Mouse (Mus musculus): ENCODE data around the gene Dnah17. TPM values are rescaled to one million over a fixed set of nuclear protein-coding genes. Genes with fewer than 3 reads are reported as not detected.

Dnah17 gene
- polyA plus RNA-seq, 1 experiment from 2014 or later: 0.19 TPM

- Histone ChIP-seq H3K4me2 (ENCODE audit: low read depth, low read length) (no peak overlapping the region), H3K36me3 (ENCODE audit: control insufficient read depth, insufficient read depth, low read length) (no peaks in the 10 kb centered on the region), H3K4me3 (ENCODE audit: low read length) (no peak overlapping the region), H3K9me3 (ENCODE audit: control insufficient read depth, low read length) (no peaks in the 10 kb centered on the region), H3K4me1 (replicated peaks; ENCODE audit: control insufficient read depth, insufficient read depth, low read length) (peaks cover 44% of the 10 kb centered on the region), H3K27ac (ENCODE audit: low read length) (peak overlapping the region; percentile 68), H3K9ac (ENCODE audit: low read length) (peak overlapping the region; percentile 34), H3K27me3 (ENCODE audit: control insufficient read depth, insufficient read depth, low read depth, low read length) (no peaks in the 10 kb centered on the region)
- no peak for ATAC-seq (ENCODE audit: low read depth)
- WGBS: 65% methylated on average over 14 of the region's 14 CpGs
Observed at GRCm38 (mm10) chr11:117993190-117994175, 137.0 kb downstream of the Dnah17 start.

- Histone ChIP-seq H3K9ac (ENCODE audit: low read length) (no peak overlapping the region), H3K4me2 (ENCODE audit: low read depth, low read length) (no peak overlapping the region), H3K9me3 (ENCODE audit: control insufficient read depth, low read length) (no peaks in the 10 kb centered on the region), H3K4me1 (replicated peaks; ENCODE audit: control insufficient read depth, insufficient read depth, low read length) (peaks cover 56% of the 10 kb centered on the region), H3K36me3 (ENCODE audit: control insufficient read depth, insufficient read depth, low read length) (no peaks in the 10 kb centered on the region), H3K4me3 (ENCODE audit: low read length) (no peak overlapping the region), H3K27ac (ENCODE audit: low read length) (no peak overlapping the region), H3K27me3 (ENCODE audit: control insufficient read depth, insufficient read depth, low read depth, low read length) (no peaks in the 10 kb centered on the region)
- WGBS: 50% methylated on average over 9 of the region's 9 CpGs
- ATAC-seq (ENCODE audit: low read depth): no peak
Observed at GRCm38 (mm10) chr11:117991502-117992470, 138.6 kb downstream of the Dnah17 start.

- ATAC-seq (ENCODE audit: low read depth): no peak
- H3K36me3 ChIP-seq (ENCODE audit: control insufficient read depth, insufficient read depth, low read length): no peaks in the 10 kb centered on the region
- no peak overlapping the region for H3K9ac ChIP-seq (ENCODE audit: low read length)
- no peaks in the 10 kb centered on the region for H3K9me3 ChIP-seq (ENCODE audit: control insufficient read depth, low read length)
- H3K27me3 ChIP-seq (ENCODE audit: control insufficient read depth, insufficient read depth, low read depth, low read length): no peaks in the 10 kb centered on the region
- H3K4me2 ChIP-seq (ENCODE audit: low read depth, low read length): no peak overlapping the region
- peaks cover 55% of the 10 kb centered on the region for H3K4me1 ChIP-seq (replicated peaks; ENCODE audit: control insufficient read depth, insufficient read depth, low read length)
- no peak overlapping the region for H3K27ac ChIP-seq (ENCODE audit: low read length)
- no peak overlapping the region for H3K4me3 ChIP-seq (ENCODE audit: low read length)
- 45% methylated on average over 10 of the region's 10 CpGs for WGBS
Observed at GRCm38 (mm10) chr11:117989926-117990325, 140.5 kb downstream of the Dnah17 start.

- Histone ChIP-seq H3K4me2 (ENCODE audit: low read depth, low read length) (no peak overlapping the region), H3K36me3 (ENCODE audit: control insufficient read depth, insufficient read depth, low read length) (no peaks in the 10 kb centered on the region), H3K27ac (ENCODE audit: low read length) (no peak overlapping the region), H3K27me3 (ENCODE audit: control insufficient read depth, insufficient read depth, low read depth, low read length) (no peaks in the 10 kb centered on the region), H3K4me1 (replicated peaks; ENCODE audit: control insufficient read depth, insufficient read depth, low read length) (peaks cover 48% of the 10 kb centered on the region), H3K4me3 (ENCODE audit: low read length) (no peak overlapping the region), H3K9ac (ENCODE audit: low read length) (no peak overlapping the region), H3K9me3 (ENCODE audit: control insufficient read depth, low read length) (no peaks in the 10 kb centered on the region)
- no peak for ATAC-seq (ENCODE audit: low read depth)
- WGBS: 87% methylated on average over 4 of the region's 4 CpGs
Observed at GRCm38 (mm10) chr11:117989241-117989640, 141.2 kb downstream of the Dnah17 start.

GRCm38 (mm10) chr11:117987968-117988367 lies 142.5 kb downstream of the Dnah17 start:
- Histone ChIP-seq H3K4me2 (ENCODE audit: low read depth, low read length) (peak overlapping the region; percentile 77), H3K36me3 (ENCODE audit: control insufficient read depth, insufficient read depth, low read length) (no peaks in the 10 kb centered on the region), H3K27ac (ENCODE audit: low read length) (peak overlapping the region; percentile 86), H3K27me3 (ENCODE audit: control insufficient read depth, insufficient read depth, low read depth, low read length) (no peaks in the 10 kb centered on the region), H3K4me3 (ENCODE audit: low read length) (peak overlapping the region; percentile 74), H3K4me1 (replicated peaks; ENCODE audit: control insufficient read depth, insufficient read depth, low read length) (peaks cover 36% of the 10 kb centered on the region), H3K9ac (ENCODE audit: low read length) (peak overlapping the region; percentile 78), H3K9me3 (ENCODE audit: control insufficient read depth, low read length) (no peaks in the 10 kb centered on the region)
- WGBS: 58% methylated on average over 4 of the region's 4 CpGs
- ATAC-seq (ENCODE audit: low read depth): no peak

- no peaks in the 10 kb centered on the region for H3K36me3 ChIP-seq (ENCODE audit: control insufficient read depth, insufficient read depth, low read length)
- no peaks in the 10 kb centered on the region for H3K27me3 ChIP-seq (ENCODE audit: control insufficient read depth, insufficient read depth, low read depth, low read length)
- peak overlapping the region; percentile 78 for H3K9ac ChIP-seq (ENCODE audit: low read length)
- no peaks in the 10 kb centered on the region for H3K9me3 ChIP-seq (ENCODE audit: control insufficient read depth, low read length)
- H3K4me2 ChIP-seq (ENCODE audit: low read depth, low read length): peak overlapping the region; percentile 77
- peak overlapping the region; percentile 86 for H3K27ac ChIP-seq (ENCODE audit: low read length)
- H3K4me3 ChIP-seq (ENCODE audit: low read length): peak overlapping the region; percentile 74
- under 1% methylated on average over 32 of the region's 32 CpGs for WGBS
- H3K4me1 ChIP-seq (replicated peaks; ENCODE audit: control insufficient read depth, insufficient read depth, low read length): peaks cover 35% of the 10 kb centered on the region
- ATAC-seq (ENCODE audit: low read depth): peak; percentile 79
Observed at GRCm38 (mm10) chr11:117987032-117987451, 143.4 kb downstream of the Dnah17 start.

- ATAC-seq (ENCODE audit: low read depth): peak; percentile 92
- Histone ChIP-seq H3K4me1 (replicated peaks; ENCODE audit: control insufficient read depth, insufficient read depth, low read length) (peaks cover 29% of the 10 kb centered on the region), H3K4me3 (ENCODE audit: low read length) (peak within 1 kb of the TSS; percentile 74), H3K9me3 (ENCODE audit: control insufficient read depth, low read length) (no peaks in the 10 kb centered on the region), H3K4me2 (ENCODE audit: low read depth, low read length) (peak within 1 kb of the TSS; percentile 77), H3K9ac (ENCODE audit: low read length) (peak within 1 kb of the TSS; percentile 78), H3K27me3 (ENCODE audit: control insufficient read depth, insufficient read depth, low read depth, low read length) (no peaks in the 10 kb centered on the region), H3K36me3 (ENCODE audit: control insufficient read depth, insufficient read depth, low read length) (no peaks in the 10 kb centered on the region), H3K27ac (ENCODE audit: low read length) (peak within 1 kb of the TSS; percentile 86)
- 6% methylated on average over 50 of the region's 51 CpGs for WGBS
Observed at GRCm38 (mm10) chr11:117986126-117987031, 144.1 kb downstream of the Dnah17 start, which contains the start of gene Pgs1. Gene Pgs1, plus strand, starts transcription at chr11:117986292.

GRCm38 (mm10) chr11:117983770-117984169 lies 146.7 kb downstream of the Dnah17 start:
- Histone ChIP-seq H3K4me1 (replicated peaks; ENCODE audit: control insufficient read depth, insufficient read depth, low read length) (peaks cover 17% of the 10 kb centered on the region), H3K9me3 (ENCODE audit: control insufficient read depth, low read length) (no peaks in the 10 kb centered on the region), H3K4me3 (ENCODE audit: low read length) (no peak overlapping the region), H3K4me2 (ENCODE audit: low read depth, low read length) (no peak overlapping the region), H3K36me3 (ENCODE audit: control insufficient read depth, insufficient read depth, low read length) (no peaks in the 10 kb centered on the region), H3K27me3 (ENCODE audit: control insufficient read depth, insufficient read depth, low read depth, low read length) (no peaks in the 10 kb centered on the region), H3K27ac (ENCODE audit: low read length) (no peak overlapping the region), H3K9ac (ENCODE audit: low read length) (no peak overlapping the region)
- WGBS: 50% methylated on average over 7 of the region's 7 CpGs
- no peak for ATAC-seq (ENCODE audit: low read depth)

Measured in lung, embryonic 16.5 days (tissue).